8 mouse cellular contexts compared by ENCODE assay signal in genomic region chr12:52835291-52835742, GRCm38 (mm10).
A peak's percentile ranks its signal among the peaks of the same experiment; 100 is the strongest.
DNase-seq lines count a peak whose midpoint lies in the region; ATAC-seq and TF ChIP-seq lines count a peak whose summit lies in the region.

No protein-coding gene starts in this region.

- TF ChIP-seq CTCF in hindbrain, postnatal 0 days (IDR thresholded peaks at IDR 0.05; ENCODE audit: low read depth) = no peak

- peak; percentile 32; the same call in 1 of the 2 replicates for ATAC-seq in liver, embryonic 16.5 days (ENCODE audit: low read depth)
- no peak for ATAC-seq in liver, embryonic 12.5 days
- ATAC-seq in embryonic facial prominence, embryonic 14.5 days (ENCODE audit: low read depth) = peak; percentile 62
- peak; percentile 84 for ATAC-seq in hindbrain, postnatal 0 days
- ATAC-seq in granulocyte monocyte progenitor cell, adult 5-6 weeks (replicated peaks; ENCODE audit: poor library complexity, severe bottlenecking) = no peak

- no peak overlapping the region for H3K4me3 ChIP-seq in liver, embryonic 16.5 days (ENCODE audit: low read depth, low read length)
- no peak overlapping the region for H3K4me3 ChIP-seq in liver, embryonic 12.5 days
- H3K4me3 ChIP-seq in embryonic facial prominence, embryonic 14.5 days (ENCODE audit: low read depth, low read length) = no peak overlapping the region
- no peak overlapping the region for H3K4me3 ChIP-seq in hindbrain, postnatal 0 days (ENCODE audit: low read length)

- H3K27me3 ChIP-seq in liver, embryonic 16.5 days (ENCODE audit: control insufficient read depth, insufficient read depth, low read depth, low read length) = no peaks in the 10 kb centered on the region
- no peaks in the 10 kb centered on the region for H3K27me3 ChIP-seq in liver, embryonic 12.5 days (replicated peaks)
- no peaks in the 10 kb centered on the region for H3K27me3 ChIP-seq in embryonic facial prominence, embryonic 14.5 days (replicated peaks; ENCODE audit: control insufficient read depth, insufficient read depth, low read length)
- no peaks in the 10 kb centered on the region for H3K27me3 ChIP-seq in hindbrain, postnatal 0 days (ENCODE audit: insufficient read depth, low read length)

- peak; percentile 90 for DNase-seq in embryonic facial prominence, embryonic 14.5 days (ENCODE audit: low spot score)
- DNase-seq in hindbrain, postnatal 0 days (ENCODE audit: low spot score) = peak; percentile 77
- peak; percentile 64 for DNase-seq in retina, embryonic 14.5 days (ENCODE audit: low spot score)
- DNase-seq in thymus, adult 18-20 months = no peak
- DNase-seq in kidney, postnatal 10 days = no peak

- H3K9ac ChIP-seq in liver, embryonic 16.5 days (ENCODE audit: low read depth, low read length) = no peak overlapping the region
- H3K9ac ChIP-seq in liver, embryonic 12.5 days = no peak overlapping the region
- H3K9ac ChIP-seq in embryonic facial prominence, embryonic 14.5 days (ENCODE audit: low read depth, low read length) = no peak overlapping the region
- H3K9ac ChIP-seq in hindbrain, postnatal 0 days (replicated peaks; ENCODE audit: low read length) = no peak overlapping the region

- H3K27ac ChIP-seq in liver, embryonic 16.5 days (ENCODE audit: low read length) = no peak overlapping the region
- no peak overlapping the region for H3K27ac ChIP-seq in liver, embryonic 12.5 days
- H3K27ac ChIP-seq in embryonic facial prominence, embryonic 14.5 days (replicated peaks; ENCODE audit: low read depth, low read length) = peak overlapping the region; percentile 80
- H3K27ac ChIP-seq in hindbrain, postnatal 0 days = peak overlapping the region; percentile 76

- no peaks in the 10 kb centered on the region for H3K36me3 ChIP-seq in liver, embryonic 16.5 days (ENCODE audit: control insufficient read depth, insufficient read depth)
- H3K36me3 ChIP-seq in liver, embryonic 12.5 days = no peaks in the 10 kb centered on the region
- no peaks in the 10 kb centered on the region for H3K36me3 ChIP-seq in embryonic facial prominence, embryonic 14.5 days (ENCODE audit: control insufficient read depth, insufficient read depth, low read length)
- no peaks in the 10 kb centered on the region for H3K36me3 ChIP-seq in hindbrain, postnatal 0 days (ENCODE audit: insufficient read depth, low read length)

- WGBS in liver, embryonic 16.5 days (ENCODE audit: insufficient replicate concordance) = 59% methylated on average over 6 of the region's 6 CpGs
- 66% methylated on average over 6 of the region's 6 CpGs for WGBS in liver, embryonic 12.5 days (ENCODE audit: insufficient replicate concordance)
- WGBS in embryonic facial prominence, embryonic 14.5 days = 12% methylated on average over 6 of the region's 6 CpGs
- 12% methylated on average over 6 of the region's 6 CpGs for WGBS in hindbrain, postnatal 0 days

- H3K4me2 ChIP-seq in liver, embryonic 16.5 days (ENCODE audit: low read depth, low read length) = no peak overlapping the region
- no peak overlapping the region for H3K4me2 ChIP-seq in liver, embryonic 12.5 days
- peak overlapping the region; percentile 37 for H3K4me2 ChIP-seq in embryonic facial prominence, embryonic 14.5 days (ENCODE audit: low read depth, low read length)
- 0 out of 2 replicates have a peak overlapping the region, but pooled peaks have one; percentile 4 for H3K4me2 ChIP-seq in hindbrain, postnatal 0 days (ENCODE audit: low read depth, low read length)

- H3K4me1 ChIP-seq in liver, embryonic 16.5 days (ENCODE audit: control insufficient read depth, low read depth, low read length) = no peaks in the 10 kb centered on the region; the same call in 1 of the 2 replicates
- 0 out of 2 replicates have a peak, but pooled peaks cover 3% of the 10 kb centered on the region for H3K4me1 ChIP-seq in liver, embryonic 12.5 days
- peaks cover 34% of the 10 kb centered on the region for H3K4me1 ChIP-seq in embryonic facial prominence, embryonic 14.5 days (ENCODE audit: control insufficient read depth, insufficient read depth, low read length)
- peaks cover 13% of the 10 kb centered on the region; the same call in 1 of the 2 replicates for H3K4me1 ChIP-seq in hindbrain, postnatal 0 days (ENCODE audit: insufficient read depth, low read length)

- H3K9me3 ChIP-seq in liver, embryonic 16.5 days (replicated peaks; ENCODE audit: control insufficient read depth, low read length) = no peaks in the 10 kb centered on the region
- no peaks in the 10 kb centered on the region for H3K9me3 ChIP-seq in liver, embryonic 12.5 days (replicated peaks)
- no peaks in the 10 kb centered on the region for H3K9me3 ChIP-seq in embryonic facial prominence, embryonic 14.5 days (ENCODE audit: control insufficient read depth, low read length)
- no peaks in the 10 kb centered on the region for H3K9me3 ChIP-seq in hindbrain, postnatal 0 days (ENCODE audit: low read length)

Comparison
In these comparisons a context has a peak if more than half of its experiments do, and no peak if none do; other contexts are left out.
1. ATAC-seq: peak in liver, embryonic 16.5 days (single experiment), embryonic facial prominence, embryonic 14.5 days (single experiment) and hindbrain, postnatal 0 days (single experiment); none in liver, embryonic 12.5 days (single experiment) and granulocyte monocyte progenitor cell, adult 5-6 weeks (single experiment).
2. H3K27ac ChIP-seq: peak in embryonic facial prominence, embryonic 14.5 days (single experiment) and hindbrain, postnatal 0 days (single experiment); none in liver, embryonic 16.5 days (single experiment) and liver, embryonic 12.5 days (single experiment).
3. H3K4me2 ChIP-seq: peak in embryonic facial prominence, embryonic 14.5 days (single experiment) and hindbrain, postnatal 0 days (single experiment); none in liver, embryonic 16.5 days (single experiment) and liver, embryonic 12.5 days (single experiment).
4. DNase-seq: peak in embryonic facial prominence, embryonic 14.5 days (single experiment), hindbrain, postnatal 0 days (single experiment) and retina, embryonic 14.5 days (single experiment); none in thymus, adult 18-20 months (0 of 2) and kidney, postnatal 10 days (single experiment).